Mouse (Mus musculus) frontal cortex, adult 2 months (tissue): Measurements from ENCODE around the gene Eef1akmt2. TPM values are rescaled to one million over a fixed set of nuclear protein-coding genes. Genes with fewer than 3 reads are reported as not detected.
A peak's percentile ranks its signal among the peaks of the same experiment; 100 is the strongest.

Source experiments
- DNase-seq, 2 experiments: peaks; one replicate each; pipeline ENCODE4 v3.0.0; 2022; ENCODE audit warnings: low spot score in 1 of 2; ENCODE audit errors: extremely low spot score in 1 of 2
- polyA plus RNA-seq: library from polyadenylated mRNA; depleted of rRNA; stranded (reverse); fragments of >200 nt; gene quantifications from 2 replicates; pipeline ENCODE4 v1.2.3, GENCODE M21; 2012

The Eef1akmt2 gene
- polyA plus RNA-seq, 1 experiment, result 49.4 TPM

GRCm38 (mm10) chr7:132811716-132812618 is 40.5 kb downstream of the Eef1akmt2 start:
- DNase-seq, result no peak

- peak; percentile 79 to 97 for DNase-seq
Measured at GRCm38 (mm10) chr7:132810879-132811278, 41.6 kb downstream of the Eef1akmt2 start.

- peak in 1 of 2 experiments; percentile 72 for DNase-seq
Measured at GRCm38 (mm10) chr7:132810368-132810767, 42.1 kb downstream of the Eef1akmt2 start.

- no peak for DNase-seq
Measured at GRCm38 (mm10) chr7:132809721-132810120, 42.8 kb downstream of the Eef1akmt2 start.

- no peak for DNase-seq
Measured at GRCm38 (mm10) chr7:132808841-132809682, 43.4 kb downstream of the Eef1akmt2 start.

GRCm38 (mm10) chr7:132808051-132808796 is 44.2 kb downstream of the Eef1akmt2 start:
- no peak for DNase-seq

- DNase-seq, result peak in 1 of 2 experiments; percentile 68
Measured at GRCm38 (mm10) chr7:132806926-132807857, 45.3 kb downstream of the Eef1akmt2 start.

GRCm38 (mm10) chr7:132806286-132806685 is 46.2 kb downstream of the Eef1akmt2 start:
- DNase-seq, result no peak

- no peak for DNase-seq
Measured at GRCm38 (mm10) chr7:132804951-132805350, 47.5 kb downstream of the Eef1akmt2 start.

GRCm38 (mm10) chr7:132804461-132804860 is 48.0 kb downstream of the Eef1akmt2 start:
- no peak for DNase-seq

GRCm38 (mm10) chr7:132803962-132804361 is 48.5 kb downstream of the Eef1akmt2 start:
- DNase-seq, result no peak

GRCm38 (mm10) chr7:132803336-132803735 is 49.1 kb downstream of the Eef1akmt2 start:
- no peak for DNase-seq

GRCm38 (mm10) chr7:132802691-132803090 is 49.8 kb downstream of the Eef1akmt2 start:
- DNase-seq, result no peak

GRCm38 (mm10) chr7:132802066-132802465 is 50.4 kb downstream of the Eef1akmt2 start:
- DNase-seq, result no peak

GRCm38 (mm10) chr7:132801509-132801908 is 51.0 kb downstream of the Eef1akmt2 start:
- DNase-seq, result no peak

GRCm38 (mm10) chr7:132800868-132801267 is 51.6 kb downstream of the Eef1akmt2 start:
- no peak for DNase-seq

- peak in 1 of 2 experiments; percentile 62 for DNase-seq
Measured at GRCm38 (mm10) chr7:132799119-132800016, 53.1 kb downstream of the Eef1akmt2 start.

GRCm38 (mm10) chr7:132795141-132795540 is 57.3 kb downstream of the Eef1akmt2 start:
- DNase-seq, result no peak
